Mouse (Mus musculus) adrenal gland (tissue): ENCODE results near the gene Rerg.
"Not testable (repeated sequence)": the region's sequence is repeated elsewhere in the genome, so short reads cannot be mapped to it uniquely, and the experiment has no call there.

Experiments used
- intact Hi-C: fragments of 180-260 bp; cut with DNase I; formaldehyde crosslinking; loops from one replicate; pipeline ENCODE4 v1.15.1; 2025

Rerg gene

GRCm38 (mm10) chr6:137088469-137088868 lies 81.8 kb downstream of the Rerg start:
- intact Hi-C loops = no loop called here

- intact Hi-C loops = no loop called here
Observed at GRCm38 (mm10) chr6:137087956-137088355, 82.3 kb downstream of the Rerg start.

- intact Hi-C loops = no loop called here
Observed at GRCm38 (mm10) chr6:137087470-137087869, 82.8 kb downstream of the Rerg start.

- intact Hi-C loops = no loop called here
Observed at GRCm38 (mm10) chr6:137079701-137080100, 90.6 kb downstream of the Rerg start.

GRCm38 (mm10) chr6:137076731-137077130 lies 93.6 kb downstream of the Rerg start:
- intact Hi-C loops = no loop called here

DNA sequence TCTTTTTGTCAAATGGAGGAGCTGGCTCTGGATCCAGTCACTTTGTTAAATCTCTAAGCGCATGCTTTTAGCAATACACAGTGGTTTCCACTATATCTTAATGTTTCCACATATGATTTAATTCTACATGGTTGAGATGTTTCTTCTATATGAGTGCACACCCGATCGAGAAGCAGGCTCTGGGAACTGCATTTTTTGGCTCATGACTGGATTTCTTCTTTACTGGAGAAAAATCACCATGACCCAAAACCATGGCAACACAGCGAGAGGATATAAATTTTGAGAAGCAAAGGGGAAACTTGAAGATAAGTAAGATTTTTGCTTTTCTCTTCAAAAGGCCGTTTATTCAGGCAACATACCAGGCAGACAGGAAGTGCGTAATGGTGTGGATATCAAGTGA lies 94.1 kb downstream of the Rerg start:
- intact Hi-C loops = no loop called here

- intact Hi-C loops = no loop called here
Observed at GRCm38 (mm10) chr6:137072256-137072655, 98.0 kb downstream of the Rerg start.

GRCm38 (mm10) chr6:137071466-137071865 lies 98.8 kb downstream of the Rerg start:
- intact Hi-C loops = no loop called here

DNA sequence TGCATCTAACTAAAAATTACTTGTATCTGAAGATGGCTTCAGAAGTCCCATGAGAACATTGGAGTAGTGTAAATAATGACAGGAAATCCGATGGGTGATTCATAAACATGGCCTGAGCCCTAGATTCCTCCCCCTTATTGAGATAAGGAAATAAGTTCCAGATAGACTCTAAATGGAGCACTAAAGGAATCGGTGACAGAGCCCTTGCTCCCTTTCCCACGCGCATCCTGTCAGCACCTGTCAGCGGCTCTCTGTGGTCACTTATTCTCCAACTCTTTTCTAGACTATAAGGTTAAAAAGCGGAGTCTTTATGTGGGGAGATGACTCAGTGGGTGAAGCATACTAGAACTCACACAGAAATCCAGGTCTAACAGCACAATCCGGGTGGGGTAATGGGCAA lies 104.8 kb downstream of the Rerg start:
- intact Hi-C loops = no loop called here

GRCm38 (mm10) chr6:137064786-137065185 lies 105.5 kb downstream of the Rerg start:
- intact Hi-C loops = no loop called here

GRCm38 (mm10) chr6:137063239-137063940 lies 106.9 kb downstream of the Rerg start:
- intact Hi-C loops = no loop called here

- intact Hi-C loops = no loop called here
Observed at GRCm38 (mm10) chr6:137061880-137062531, 108.3 kb downstream of the Rerg start.

GRCm38 (mm10) chr6:137060595-137060994 lies 109.7 kb downstream of the Rerg start:
- intact Hi-C loops = no loop called here

DNA sequence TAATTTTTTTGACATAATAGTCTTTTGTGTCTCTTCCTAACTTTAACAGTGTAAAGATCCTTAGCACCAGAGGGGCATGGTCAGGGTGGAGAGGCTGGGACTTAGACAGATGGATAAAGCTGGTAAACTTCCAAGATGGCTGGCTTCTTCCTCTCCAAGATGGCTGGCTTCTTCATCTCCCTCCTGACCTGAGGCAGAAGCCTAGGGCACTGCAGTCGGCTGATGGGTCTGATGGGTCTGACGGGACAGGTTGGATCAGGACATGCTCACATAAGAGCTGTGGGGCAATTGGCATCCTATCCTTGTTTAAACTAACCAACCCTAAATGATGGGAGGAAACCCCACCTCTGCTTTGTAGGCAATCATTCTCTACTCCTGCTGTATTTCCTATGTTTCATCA lies 112.0 kb downstream of the Rerg start:
- intact Hi-C loops = loop anchor here (10.0 kb wide), 1 partner anchor 357 kb away; no protein-coding TSS in a partner anchor

DNA sequence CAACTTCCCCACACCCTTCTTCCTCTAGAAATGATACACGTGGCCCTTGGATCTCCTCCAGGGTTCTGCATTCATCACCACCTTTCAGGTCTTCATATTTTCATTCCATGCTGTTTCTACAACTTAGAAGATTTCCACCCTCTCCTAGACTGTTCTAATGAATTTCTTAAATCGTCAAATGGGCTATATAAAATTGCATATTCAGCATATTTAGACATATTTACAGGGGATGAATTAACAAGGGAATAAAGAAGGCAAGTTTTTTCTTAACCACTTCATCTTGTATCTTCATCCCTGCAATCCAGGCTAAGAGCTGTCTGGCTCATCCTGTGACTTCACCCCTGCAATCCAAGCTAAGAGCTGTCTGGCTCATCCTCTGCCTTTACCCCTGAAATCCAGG lies 116.2 kb downstream of the Rerg start:
- intact Hi-C loops = loop anchor here (5.0 to 10.0 kb wide), 2 partner anchors 113 to 361 kb away; no protein-coding TSS in a partner anchor

GRCm38 (mm10) chr6:137053464-137053863 lies 116.8 kb downstream of the Rerg start:
- intact Hi-C loops = loop anchor here (2.0 to 10.0 kb wide), 3 partner anchors 114 to 361 kb away; no protein-coding TSS in a partner anchor

- intact Hi-C loops = loop anchor here (2.0 to 10.0 kb wide), 3 partner anchors 114 to 362 kb away; no protein-coding TSS in a partner anchor
Observed at GRCm38 (mm10) chr6:137053006-137053405, 117.3 kb downstream of the Rerg start.

DNA sequence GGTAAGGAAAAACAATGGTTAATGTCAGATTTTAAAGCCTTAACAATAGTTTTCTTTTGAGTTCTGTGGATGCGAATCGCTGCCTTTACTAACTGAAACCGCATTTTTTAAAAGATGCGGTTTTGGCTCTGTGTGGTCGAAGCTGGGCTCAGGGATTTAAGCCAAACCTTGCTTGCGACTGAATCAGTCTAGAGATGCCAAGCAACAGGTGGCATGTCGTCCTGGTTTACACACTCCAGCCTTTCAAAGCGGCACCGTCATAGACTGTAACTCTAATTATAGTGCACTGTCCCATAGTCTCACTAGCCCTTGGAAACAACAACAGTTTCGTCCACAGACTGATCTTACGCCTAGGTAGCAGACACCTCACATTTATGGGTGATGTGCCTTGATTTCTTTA lies 123.3 kb downstream of the Rerg start:
- intact Hi-C loops = no loop called here

DNA sequence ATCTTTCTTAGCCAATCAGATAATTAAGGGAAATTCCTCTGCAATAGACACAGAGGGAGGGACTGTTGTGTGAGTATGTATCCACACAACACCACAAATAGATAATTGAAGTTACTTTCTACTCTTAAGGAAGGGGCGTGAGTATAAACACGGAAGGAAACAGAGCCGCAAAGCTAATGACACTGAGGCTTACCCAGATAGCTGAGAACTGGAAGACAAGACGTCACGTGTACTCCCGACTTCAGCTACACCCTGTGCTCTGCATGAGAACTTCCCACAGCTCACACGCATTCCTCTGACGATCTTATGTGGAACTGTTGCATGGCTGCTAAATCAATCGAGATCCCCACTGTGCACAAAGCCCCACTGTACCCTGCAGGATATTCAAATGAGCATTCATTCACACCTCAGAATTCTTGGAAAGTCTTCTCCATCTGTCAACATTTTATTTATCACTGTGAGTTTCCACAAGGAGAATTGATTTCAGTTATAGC lies 125.2 kb downstream of the Rerg start:
- intact Hi-C loops = no loop called here

DNA sequence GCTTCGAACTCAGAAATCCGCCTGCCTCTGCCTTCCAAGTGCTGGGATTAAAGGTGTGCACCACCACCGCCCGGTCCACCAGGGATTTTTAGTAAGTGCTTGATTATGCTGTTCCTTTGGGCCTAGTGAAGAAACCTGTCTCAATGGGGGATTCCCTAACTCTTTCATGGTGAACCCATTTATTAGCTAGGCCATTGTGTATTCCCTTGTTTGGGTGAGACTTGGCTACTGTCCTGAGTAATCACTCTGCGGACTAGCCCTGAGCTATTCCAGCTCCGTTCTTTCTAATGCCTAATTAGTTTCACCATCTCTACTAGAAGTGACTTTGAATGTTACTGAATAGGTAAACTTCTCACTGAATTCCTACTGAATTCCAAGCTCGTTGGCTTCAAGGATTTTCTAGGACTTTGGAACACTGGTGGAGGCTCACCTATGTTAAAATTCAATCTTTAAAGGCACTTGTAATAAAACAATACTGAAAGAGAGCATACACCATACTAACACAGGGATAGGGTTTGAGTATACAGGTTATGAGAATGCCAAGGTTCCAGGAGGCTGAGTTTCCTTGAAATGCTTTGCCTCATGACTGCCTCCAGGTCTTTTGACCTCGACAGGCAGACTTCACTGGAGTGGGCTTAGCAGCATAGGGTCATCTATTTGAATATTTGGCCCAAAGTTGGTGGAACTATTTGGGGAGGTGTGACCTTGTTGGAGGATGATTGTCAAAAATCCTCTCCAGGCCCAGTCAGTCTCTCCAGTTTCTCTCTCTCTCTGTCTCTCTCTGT lies 134.5 kb downstream of the Rerg start:
- intact Hi-C loops = not testable (repeated sequence)

DNA sequence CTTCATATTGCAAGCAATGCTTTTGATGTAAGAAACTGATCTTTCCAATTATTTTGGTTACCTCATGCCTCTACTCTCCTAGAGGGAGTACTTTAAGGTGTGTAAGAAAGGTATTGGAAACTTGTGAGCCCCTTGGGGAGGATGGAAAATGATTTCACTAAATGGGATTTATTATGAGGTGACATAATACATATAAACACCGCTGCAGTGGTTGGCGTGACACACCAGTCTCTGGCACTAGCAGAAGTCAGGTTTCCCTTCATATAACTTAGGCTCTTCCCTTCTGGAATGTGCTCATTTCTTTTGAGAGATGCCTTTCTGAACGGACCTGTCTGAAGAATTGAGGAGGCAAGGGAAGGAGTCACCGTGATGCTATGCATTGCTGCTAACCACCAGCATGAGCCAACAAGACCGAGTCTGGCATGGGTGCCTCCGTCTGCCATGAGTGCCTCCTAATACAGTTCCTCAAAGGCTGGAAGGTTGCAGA lies 139.6 kb downstream of the Rerg start:
- intact Hi-C loops = no loop called here
